Mouse (Mus musculus): ENCODE measurements around the gene Ccz1. TPM values are rescaled to one million over a fixed set of nuclear protein-coding genes. Genes with fewer than 3 reads are reported as not detected.
A peak's percentile ranks its signal among the peaks of the same experiment; 100 is the strongest.

Gene Ccz1
- polyA plus RNA-seq, 1 experiment from 2014 or later = 69.6 TPM

DNA sequence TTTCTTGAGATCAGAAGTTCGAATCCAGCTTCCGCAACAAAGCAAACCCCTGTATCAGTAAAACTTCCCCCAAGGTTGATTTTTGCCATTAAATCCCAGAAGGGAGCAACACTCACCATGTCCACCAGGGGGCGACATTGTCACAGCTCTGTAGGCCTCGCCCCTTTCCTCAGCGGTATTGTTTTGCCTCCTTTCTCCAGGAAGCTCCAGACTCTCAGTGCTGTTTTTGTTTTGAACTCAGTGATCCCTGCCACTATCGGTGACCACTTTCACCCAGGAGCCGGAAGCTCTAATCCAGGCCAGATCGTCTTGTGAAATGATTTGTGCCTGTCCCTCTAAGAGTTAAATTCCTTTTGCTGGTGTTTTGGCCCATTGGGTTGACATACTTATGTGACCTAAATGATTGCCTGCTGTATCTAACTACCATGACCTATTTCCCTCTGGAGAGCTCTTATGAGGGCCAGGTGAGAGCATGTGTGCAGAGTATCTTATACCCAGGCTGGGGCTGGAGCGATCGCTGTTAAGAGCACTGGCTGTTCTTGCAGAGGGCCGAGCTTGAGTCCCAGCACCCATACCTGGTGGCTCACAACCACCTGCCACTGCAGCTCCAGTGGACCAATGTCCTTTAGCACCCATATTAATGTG lies 26.2 kb upstream of the Ccz1 start:
- WGBS = 42% methylated on average over 11 of the region's 11 CpGs
- no peak overlapping the region for H3K9ac ChIP-seq (ENCODE audit: low read depth, low read length)
- no peaks in the 10 kb centered on the region for H3K4me1 ChIP-seq (ENCODE audit: control insufficient read depth, insufficient read depth, low read length)
- no peaks in the 10 kb centered on the region for H3K27me3 ChIP-seq (replicated peaks; ENCODE audit: control insufficient read depth, insufficient read depth, low read length)
- no peak overlapping the region for H3K27ac ChIP-seq (replicated peaks; ENCODE audit: low read depth, low read length)
- no peaks in the 10 kb centered on the region for H3K9me3 ChIP-seq (ENCODE audit: control insufficient read depth, low read length)
- no peak overlapping the region for H3K4me3 ChIP-seq (ENCODE audit: low read depth, low read length)
- ATAC-seq (ENCODE audit: low read depth) (0 out of 2 replicates have a peak, but pooled peaks have one; percentile 57), DNase-seq (ENCODE audit: low spot score) (peak; percentile 74)
- peak overlapping the region; percentile 13; the same call in 1 of the 2 replicates for H3K4me2 ChIP-seq (ENCODE audit: low read depth, low read length)
- no peaks in the 10 kb centered on the region for H3K36me3 ChIP-seq (ENCODE audit: control insufficient read depth, insufficient read depth, low read length)

DNA sequence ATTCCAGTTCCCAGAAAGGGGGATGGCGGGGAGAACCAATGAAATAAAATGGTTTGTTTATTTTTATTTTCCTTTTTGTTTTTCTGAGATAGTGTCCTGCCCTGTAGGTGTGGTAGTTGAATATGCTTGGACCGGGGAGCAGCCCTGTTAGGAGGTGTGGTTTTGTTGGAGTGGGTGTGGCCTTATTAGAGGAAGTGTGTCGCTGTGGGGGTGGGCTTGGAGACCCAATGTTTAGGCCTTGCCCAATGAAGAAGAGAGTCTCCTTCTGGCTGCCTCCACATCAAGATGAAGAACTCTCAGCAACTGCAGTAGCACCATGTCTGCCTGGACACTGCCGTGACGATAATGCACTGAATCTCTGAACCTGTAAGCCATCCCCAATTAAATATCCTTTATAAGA lies 25.2 kb upstream of the Ccz1 start:
- Histone ChIP-seq H3K9ac (ENCODE audit: low read depth, low read length) (no peak overlapping the region), H3K27me3 (replicated peaks; ENCODE audit: control insufficient read depth, insufficient read depth, low read length) (no peaks in the 10 kb centered on the region), H3K9me3 (ENCODE audit: control insufficient read depth, low read length) (no peaks in the 10 kb centered on the region), H3K4me3 (ENCODE audit: low read depth, low read length) (no peak overlapping the region), H3K4me1 (ENCODE audit: control insufficient read depth, insufficient read depth, low read length) (no peaks in the 10 kb centered on the region), H3K27ac (replicated peaks; ENCODE audit: low read depth, low read length) (no peak overlapping the region), H3K36me3 (ENCODE audit: control insufficient read depth, insufficient read depth, low read length) (no peaks in the 10 kb centered on the region), H3K4me2 (ENCODE audit: low read depth, low read length) (no peak overlapping the region)
- DNase-seq (ENCODE audit: low spot score) = no peak
- WGBS = 95% methylated on average over 5 of the region's 5 CpGs
- no peak for ATAC-seq (ENCODE audit: low read depth)

DNA sequence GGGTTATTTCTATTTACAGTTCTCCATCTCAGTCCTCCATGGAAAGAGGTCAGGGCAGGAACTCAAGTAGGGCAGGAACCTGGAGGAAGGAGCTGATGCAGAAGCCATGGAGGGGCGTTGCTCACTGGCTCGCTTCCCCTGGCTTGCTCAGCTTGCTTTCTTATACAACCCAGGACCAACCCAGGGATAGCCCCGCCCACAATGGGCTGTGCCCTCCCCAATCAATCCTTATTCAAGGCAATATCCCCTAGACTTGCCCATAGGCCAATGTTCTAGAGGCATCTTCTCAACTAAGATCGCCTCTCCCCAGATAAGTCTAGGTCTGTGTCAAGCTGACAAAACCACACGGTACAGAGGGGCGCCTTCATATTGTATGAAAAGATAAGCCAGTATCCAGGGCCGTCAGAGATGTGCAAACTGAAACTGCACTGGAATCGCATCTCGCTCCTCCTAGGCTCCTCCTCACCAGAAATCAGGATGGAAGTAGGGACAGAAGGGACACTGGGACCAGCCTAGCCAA lies 24.5 kb upstream of the Ccz1 start:
- no peaks in the 10 kb centered on the region for H3K9me3 ChIP-seq (ENCODE audit: control insufficient read depth, low read length)
- no peak for DNase-seq (ENCODE audit: low spot score)
- no peaks in the 10 kb centered on the region for H3K4me1 ChIP-seq (ENCODE audit: control insufficient read depth, insufficient read depth, low read length)
- no peak overlapping the region for H3K4me3 ChIP-seq (ENCODE audit: low read depth, low read length)
- H3K4me2 ChIP-seq (ENCODE audit: low read depth, low read length) = no peak overlapping the region
- no peak for ATAC-seq (ENCODE audit: low read depth)
- no peak overlapping the region for H3K27ac ChIP-seq (replicated peaks; ENCODE audit: low read depth, low read length)
- H3K9ac ChIP-seq (ENCODE audit: low read depth, low read length) = no peak overlapping the region
- 80% methylated on average over 9 of the region's 9 CpGs for WGBS
- H3K27me3 ChIP-seq (replicated peaks; ENCODE audit: control insufficient read depth, insufficient read depth, low read length) = no peaks in the 10 kb centered on the region
- H3K36me3 ChIP-seq (ENCODE audit: control insufficient read depth, insufficient read depth, low read length) = no peaks in the 10 kb centered on the region

DNA sequence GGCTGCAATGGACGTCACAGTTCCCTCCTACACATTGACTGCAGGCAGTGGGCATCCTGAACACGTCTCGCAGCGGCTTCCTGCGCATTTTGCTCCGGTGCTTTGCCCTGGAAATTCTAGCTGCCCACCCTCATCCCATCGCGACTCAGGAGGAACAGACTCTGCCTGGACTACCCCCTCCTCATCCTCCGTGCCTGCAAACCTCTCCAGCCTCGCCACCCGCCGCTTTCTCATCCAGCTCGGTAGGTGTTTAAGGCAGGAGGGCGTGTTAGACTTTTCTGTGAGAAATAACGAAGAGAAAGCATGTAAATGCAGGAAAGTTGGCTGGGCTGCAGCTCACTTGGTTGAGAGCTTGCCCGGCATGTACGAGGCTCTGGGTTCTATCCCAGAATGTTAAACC lies 22.3 kb upstream of the Ccz1 start:
- no peak overlapping the region for H3K4me3 ChIP-seq (ENCODE audit: low read depth, low read length)
- no peak overlapping the region for H3K9ac ChIP-seq (ENCODE audit: low read depth, low read length)
- H3K4me1 ChIP-seq (ENCODE audit: control insufficient read depth, insufficient read depth, low read length) = no peaks in the 10 kb centered on the region
- no peak overlapping the region for H3K27ac ChIP-seq (replicated peaks; ENCODE audit: low read depth, low read length)
- ATAC-seq (ENCODE audit: low read depth) = no peak
- H3K4me2 ChIP-seq (ENCODE audit: low read depth, low read length) = no peak overlapping the region
- 60% methylated on average over 17 of the region's 17 CpGs for WGBS
- H3K27me3 ChIP-seq (replicated peaks; ENCODE audit: control insufficient read depth, insufficient read depth, low read length) = no peaks in the 10 kb centered on the region
- no peaks in the 10 kb centered on the region for H3K36me3 ChIP-seq (ENCODE audit: control insufficient read depth, insufficient read depth, low read length)
- no peak for DNase-seq (ENCODE audit: low spot score)
- no peaks in the 10 kb centered on the region for H3K9me3 ChIP-seq (ENCODE audit: control insufficient read depth, low read length)

DNA sequence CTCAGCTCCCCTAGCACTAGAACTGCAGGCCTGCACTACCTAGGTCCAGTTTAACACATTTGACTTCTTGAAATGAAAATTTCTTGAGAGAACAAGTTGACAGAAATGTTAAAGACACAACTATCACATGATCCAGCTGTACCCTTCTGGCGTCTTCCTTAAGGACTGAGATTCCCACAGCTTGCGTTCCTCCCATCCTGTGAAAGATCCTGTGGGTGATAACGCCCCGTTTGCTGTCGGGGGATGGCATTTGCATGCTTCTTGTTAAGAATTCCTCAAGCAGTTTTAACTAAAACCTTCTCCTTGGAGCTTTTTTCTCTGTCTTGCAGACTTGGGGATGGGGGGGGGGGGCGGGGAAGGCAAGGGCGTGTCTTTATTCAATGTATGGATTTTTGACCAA lies 19.9 kb upstream of the Ccz1 start:
- Histone ChIP-seq H3K9me3 (ENCODE audit: control insufficient read depth, low read length) (no peaks in the 10 kb centered on the region), H3K4me3 (ENCODE audit: low read depth, low read length) (no peak overlapping the region), H3K27me3 (replicated peaks; ENCODE audit: control insufficient read depth, insufficient read depth, low read length) (no peaks in the 10 kb centered on the region), H3K27ac (replicated peaks; ENCODE audit: low read depth, low read length) (no peak overlapping the region), H3K36me3 (ENCODE audit: control insufficient read depth, insufficient read depth, low read length) (no peaks in the 10 kb centered on the region), H3K9ac (ENCODE audit: low read depth, low read length) (no peak overlapping the region), H3K4me1 (ENCODE audit: control insufficient read depth, insufficient read depth, low read length) (no peaks in the 10 kb centered on the region), H3K4me2 (ENCODE audit: low read depth, low read length) (no peak overlapping the region)
- no peak for ATAC-seq (ENCODE audit: low read depth)
- WGBS = 65% methylated on average over 7 of the region's 7 CpGs
- no peak for DNase-seq (ENCODE audit: low spot score)

DNA sequence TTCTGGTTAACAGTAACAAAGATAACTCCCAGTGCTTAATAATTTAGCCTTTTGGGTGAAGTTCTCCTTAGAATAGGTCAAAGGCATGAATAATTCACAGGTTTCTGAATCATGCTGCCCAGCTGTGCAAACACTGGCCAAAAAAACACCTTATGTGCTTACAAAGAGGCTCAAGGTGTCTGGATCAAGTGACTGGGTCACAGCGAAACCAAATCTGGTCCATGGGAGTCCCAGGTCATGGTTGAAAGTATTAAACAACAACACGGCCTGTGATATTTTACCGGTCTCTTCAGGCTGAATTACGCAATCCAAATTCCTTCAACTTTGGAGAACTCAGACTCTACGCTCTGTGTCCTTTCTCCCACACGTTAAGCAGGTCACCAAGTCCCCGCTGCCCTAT lies 17.8 kb upstream of the Ccz1 start:
- WGBS = 72% methylated on average over 7 of the region's 7 CpGs
- no peaks in the 10 kb centered on the region for H3K36me3 ChIP-seq (ENCODE audit: control insufficient read depth, insufficient read depth, low read length)
- DNase-seq (ENCODE audit: low spot score) (no peak), ATAC-seq (ENCODE audit: low read depth) (no peak)
- no peak overlapping the region for H3K4me3 ChIP-seq (ENCODE audit: low read depth, low read length)
- H3K9me3 ChIP-seq (ENCODE audit: control insufficient read depth, low read length) = no peaks in the 10 kb centered on the region
- no peaks in the 10 kb centered on the region for H3K4me1 ChIP-seq (ENCODE audit: control insufficient read depth, insufficient read depth, low read length)
- H3K27ac ChIP-seq (replicated peaks; ENCODE audit: low read depth, low read length) = no peak overlapping the region
- no peak overlapping the region for H3K9ac ChIP-seq (ENCODE audit: low read depth, low read length)
- no peak overlapping the region for H3K4me2 ChIP-seq (ENCODE audit: low read depth, low read length)
- H3K27me3 ChIP-seq (replicated peaks; ENCODE audit: control insufficient read depth, insufficient read depth, low read length) = no peaks in the 10 kb centered on the region

DNA sequence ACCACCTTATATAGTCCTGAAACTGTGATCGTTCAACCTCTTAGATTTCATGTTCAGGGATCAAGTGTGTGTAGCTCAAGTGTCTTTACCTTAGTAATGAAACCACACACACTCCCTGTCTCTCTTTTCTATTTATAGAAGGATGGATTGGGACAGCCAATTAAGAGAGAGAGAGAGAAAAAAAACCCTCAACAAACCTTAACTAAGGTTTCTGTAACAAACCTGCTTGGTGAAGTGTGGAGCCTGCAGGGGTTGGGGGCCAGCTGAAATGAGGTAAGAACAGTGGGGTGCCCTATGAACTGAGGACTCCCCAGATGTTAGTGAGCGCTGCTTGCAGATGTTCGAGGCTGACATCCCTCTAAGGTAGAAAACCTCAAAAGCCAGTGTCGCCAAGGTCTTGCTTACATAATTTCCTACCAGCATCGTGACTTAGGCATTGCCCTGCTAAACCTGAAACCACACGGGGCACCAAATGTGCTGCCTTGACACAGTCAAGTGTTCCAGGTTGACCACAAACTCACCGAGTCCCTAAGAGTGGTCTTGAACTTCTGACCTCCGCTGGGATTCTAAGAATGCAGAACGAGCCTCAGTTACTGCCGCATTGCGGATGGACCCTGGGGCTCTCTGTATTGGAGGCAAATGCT lies 12.1 kb upstream of the Ccz1 start, which contains the start of gene Ocm:
TSS of gene Ocm (minus strand) at position 51 of the 644 bp plus-strand sequence.
- ATAC-seq (ENCODE audit: low read depth) = no peak
- WGBS = 62% methylated on average over 11 of the region's 11 CpGs
- Histone ChIP-seq H3K9me3 (ENCODE audit: control insufficient read depth, low read length) (no peaks in the 10 kb centered on the region), H3K4me1 (ENCODE audit: control insufficient read depth, insufficient read depth, low read length) (no peaks in the 10 kb centered on the region), H3K27ac (replicated peaks; ENCODE audit: low read depth, low read length) (no peak within 1 kb of the TSS), H3K4me3 (ENCODE audit: low read depth, low read length) (no peak within 1 kb of the TSS), H3K36me3 (ENCODE audit: control insufficient read depth, insufficient read depth, low read length) (no peaks in the 10 kb centered on the region), H3K9ac (ENCODE audit: low read depth, low read length) (no peak within 1 kb of the TSS), H3K4me2 (ENCODE audit: low read depth, low read length) (no peak within 1 kb of the TSS), H3K27me3 (replicated peaks; ENCODE audit: control insufficient read depth, insufficient read depth, low read length) (no peaks in the 10 kb centered on the region)
- DNase-seq (ENCODE audit: low spot score) = no peak

DNA sequence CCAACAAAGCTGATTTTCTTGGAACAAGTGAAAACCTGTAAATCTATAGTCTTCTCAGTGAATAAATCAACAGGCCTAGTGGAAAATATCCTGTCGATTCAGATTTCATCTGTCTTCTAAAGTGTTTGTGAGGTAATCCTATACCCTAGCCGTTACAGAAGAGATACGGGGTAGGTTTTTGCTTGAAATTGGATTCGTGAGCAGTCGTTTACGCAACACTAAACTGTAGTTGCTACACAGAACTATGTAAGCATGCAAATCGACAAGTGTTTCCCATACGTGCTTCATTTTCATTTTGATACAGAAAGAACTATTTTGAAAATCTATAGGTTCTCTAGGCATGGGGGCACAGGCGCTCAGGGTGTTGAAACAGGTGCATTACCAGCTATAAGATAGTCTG lies 1.2 kb upstream of the Ccz1 start:
- peaks cover 18% of the 10 kb centered on the region for H3K36me3 ChIP-seq (ENCODE audit: control insufficient read depth, insufficient read depth, low read length)
- H3K27me3 ChIP-seq (replicated peaks; ENCODE audit: control insufficient read depth, insufficient read depth, low read length) = no peaks in the 10 kb centered on the region
- no peaks in the 10 kb centered on the region for H3K9me3 ChIP-seq (ENCODE audit: control insufficient read depth, low read length)
- no peak overlapping the region for H3K9ac ChIP-seq (ENCODE audit: low read depth, low read length)
- H3K4me1 ChIP-seq (ENCODE audit: control insufficient read depth, insufficient read depth, low read length) = no peaks in the 10 kb centered on the region
- ATAC-seq (ENCODE audit: low read depth) (no peak), DNase-seq (ENCODE audit: low spot score) (no peak)
- H3K27ac ChIP-seq (replicated peaks; ENCODE audit: low read depth, low read length) = no peak overlapping the region
- no peak overlapping the region for H3K4me2 ChIP-seq (ENCODE audit: low read depth, low read length)
- WGBS = 81% methylated on average over 9 of the region's 9 CpGs
- H3K4me3 ChIP-seq (ENCODE audit: low read depth, low read length) = no peak overlapping the region

DNA sequence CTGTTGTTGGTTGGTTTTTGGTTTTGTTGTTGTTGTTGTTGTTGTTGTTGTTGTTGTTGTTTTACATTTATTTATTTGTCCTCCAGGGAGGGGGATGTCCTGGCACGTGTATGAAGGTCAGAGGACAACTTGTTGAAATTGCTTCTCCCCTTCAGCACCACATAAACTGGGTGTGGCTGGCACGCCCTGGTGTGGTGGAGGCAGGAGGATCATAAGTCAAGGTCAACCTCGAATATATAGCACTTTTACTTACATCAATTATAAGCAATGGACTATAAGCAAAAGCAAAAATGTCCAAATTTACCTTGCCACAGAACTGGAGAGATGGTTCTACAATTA lies 604 bp upstream of the Ccz1 start:
- Histone ChIP-seq H3K36me3 (ENCODE audit: control insufficient read depth, insufficient read depth, low read length) (peaks cover 24% of the 10 kb centered on the region), H3K4me3 (ENCODE audit: low read depth, low read length) (peak overlapping the region; percentile 92; the same call in 1 of the 2 replicates), H3K4me1 (ENCODE audit: control insufficient read depth, insufficient read depth, low read length) (no peaks in the 10 kb centered on the region), H3K9me3 (ENCODE audit: control insufficient read depth, low read length) (no peaks in the 10 kb centered on the region), H3K27me3 (replicated peaks; ENCODE audit: control insufficient read depth, insufficient read depth, low read length) (no peaks in the 10 kb centered on the region), H3K27ac (replicated peaks; ENCODE audit: low read depth, low read length) (no peak overlapping the region), H3K4me2 (ENCODE audit: low read depth, low read length) (peak overlapping the region; percentile 57), H3K9ac (ENCODE audit: low read depth, low read length) (no peak overlapping the region)
- no peak for DNase-seq (ENCODE audit: low spot score)
- ATAC-seq (ENCODE audit: low read depth) = no peak
- 78% methylated on average over 3 of the region's 3 CpGs for WGBS

All from embryonic facial prominence, embryonic 14.5 days (tissue).